Comparison of ENCODE assay signal across 13 mouse cellular contexts in genomic region chr17:11315675-11316074, GRCm38 (mm10).
"Had no signal": no experiment of that assay in that cellular context is flagged by ENCODE, and none has a peak within 500 bp of the region (broad histone marks: within the 10 kb centered on the region; RNA-seq: fewer than 3 reads in every experiment).

No protein-coding gene starts in this region.

- H3K27ac ChIP-seq: limb, embryonic 12.5 days; liver, embryonic 13.5 days; lung, embryonic 15.5 days; macrophage; midbrain, embryonic 12.5 days; neural tube, embryonic 15.5 days had no signal

- ATAC-seq: liver, postnatal 0 days had no signal

- H3K4me2 ChIP-seq: limb, embryonic 12.5 days; liver, embryonic 13.5 days; lung, embryonic 15.5 days; midbrain, embryonic 12.5 days; neural tube, embryonic 15.5 days had no signal

- DNase-seq: kidney, postnatal 14 days; liver; liver, embryonic 13.5 days; liver, postnatal 0 days; lung, postnatal 14 days; right cerebral cortex, adult 18-20 months; right cerebral cortex, postnatal 25 days; thymus, postnatal 4 days had no signal

- H3K9me3 ChIP-seq: limb, embryonic 12.5 days; liver, embryonic 13.5 days; lung, embryonic 15.5 days; midbrain, embryonic 12.5 days; neural tube, embryonic 15.5 days had no signal

- H3K4me3 ChIP-seq: limb, embryonic 12.5 days; liver, embryonic 13.5 days; lung, embryonic 15.5 days; midbrain, embryonic 12.5 days; neural tube, embryonic 15.5 days had no signal

- H3K4me1 ChIP-seq: liver, embryonic 13.5 days; lung, embryonic 15.5 days; midbrain, embryonic 12.5 days; neural tube, embryonic 15.5 days had no signal

- H3K27me3 ChIP-seq: limb, embryonic 12.5 days; liver, embryonic 13.5 days; lung, embryonic 15.5 days; midbrain, embryonic 12.5 days; neural tube, embryonic 15.5 days had no signal

- H3K9ac ChIP-seq: limb, embryonic 12.5 days; liver, embryonic 13.5 days; liver, postnatal 0 days; lung, embryonic 15.5 days; midbrain, embryonic 12.5 days; neural tube, embryonic 15.5 days had no signal

- H3K36me3 ChIP-seq: limb, embryonic 12.5 days; liver, embryonic 13.5 days; lung, embryonic 15.5 days; midbrain, embryonic 12.5 days; neural tube, embryonic 15.5 days had no signal
